36 mouse cellular contexts compared by ENCODE assay signal in genomic region chr6:52276382-52276781, GRCm38 (mm10). TPM values are rescaled to one million over a fixed set of nuclear protein-coding genes. Genes with fewer than 3 reads are reported as not detected.
A peak's percentile ranks its signal among the peaks of the same experiment; 100 is the strongest.
DNase-seq lines count a peak whose midpoint lies in the region; ATAC-seq and TF ChIP-seq lines count a peak whose summit lies in the region.
"Had no signal": no experiment of that assay in that cellular context is flagged by ENCODE, and none has a peak within 500 bp of the region (broad histone marks: within the 10 kb centered on the region; RNA-seq: fewer than 3 reads in every experiment).

No protein-coding gene starts in this region.

- H3K4me3 ChIP-seq in midbrain, embryonic 11.5 days (ENCODE audit: low read depth, low read length): no peak overlapping the region
- H3K4me3 ChIP-seq in midbrain, embryonic 15.5 days: no peak overlapping the region
- H3K4me3 ChIP-seq in limb, embryonic 11.5 days (ENCODE audit: low read depth, low read length): no peak overlapping the region
- no peak overlapping the region for H3K4me3 ChIP-seq in lung, postnatal 0 days (ENCODE audit: low read depth, low read length)
- H3K4me3 ChIP-seq: forebrain, embryonic 10.5 days; forebrain, embryonic 13.5 days; gastrocnemius, adult 2 months; heart, embryonic 10.5 days; heart, embryonic 13.5 days; hindbrain, embryonic 13.5 days had no signal

- H3K4me1 ChIP-seq in midbrain, embryonic 11.5 days (ENCODE audit: control insufficient read depth, insufficient read depth, low read length): no peaks in the 10 kb centered on the region
- no peaks in the 10 kb centered on the region for H3K4me1 ChIP-seq in midbrain, embryonic 15.5 days
- peaks cover 19% of the 10 kb centered on the region for H3K4me1 ChIP-seq in limb, embryonic 11.5 days (ENCODE audit: control insufficient read depth, insufficient read depth, low read length)
- no peaks in the 10 kb centered on the region for H3K4me1 ChIP-seq in lung, postnatal 0 days (ENCODE audit: insufficient read depth, low read depth, low read length)
- H3K4me1 ChIP-seq: forebrain, embryonic 10.5 days; forebrain, embryonic 13.5 days; hindbrain, embryonic 13.5 days had no signal

- no peak overlapping the region for H3K27ac ChIP-seq in midbrain, embryonic 11.5 days (ENCODE audit: low read depth, low read length)
- no peak overlapping the region for H3K27ac ChIP-seq in midbrain, embryonic 15.5 days
- 0 out of 2 replicates have a peak overlapping the region, but pooled peaks have one; percentile 10 for H3K27ac ChIP-seq in limb, embryonic 11.5 days (replicated peaks; ENCODE audit: low read depth, low read length)
- no peak overlapping the region for H3K27ac ChIP-seq in lung, postnatal 0 days (ENCODE audit: low read length)
- H3K27ac ChIP-seq: forebrain, embryonic 10.5 days; forebrain, embryonic 13.5 days; gastrocnemius, adult 2 months; heart, embryonic 10.5 days; heart, embryonic 13.5 days; hindbrain, embryonic 13.5 days had no signal

- no peak for TF ChIP-seq EP300 in lung, postnatal 0 days (IDR thresholded peaks at IDR 0.05)

- H3K36me3 ChIP-seq in midbrain, embryonic 11.5 days (ENCODE audit: control insufficient read depth, insufficient read depth, low read length): no peaks in the 10 kb centered on the region
- H3K36me3 ChIP-seq in midbrain, embryonic 15.5 days (replicated peaks): no peaks in the 10 kb centered on the region
- H3K36me3 ChIP-seq in limb, embryonic 11.5 days (ENCODE audit: control insufficient read depth, insufficient read depth, low read length): no peaks in the 10 kb centered on the region
- no peaks in the 10 kb centered on the region for H3K36me3 ChIP-seq in lung, postnatal 0 days (ENCODE audit: insufficient read depth, low read length)
- H3K36me3 ChIP-seq: forebrain, embryonic 10.5 days; heart, embryonic 10.5 days; heart, embryonic 13.5 days; hindbrain, embryonic 13.5 days had no signal

- no peak for TF ChIP-seq CTCF in lung, postnatal 0 days (IDR thresholded peaks at IDR 0.05)

- peaks cover 66% of the 10 kb centered on the region for H3K27me3 ChIP-seq in midbrain, embryonic 11.5 days (ENCODE audit: control insufficient read depth, insufficient read depth, low read length)
- H3K27me3 ChIP-seq in midbrain, embryonic 15.5 days (replicated peaks): peaks cover 89% of the 10 kb centered on the region
- H3K27me3 ChIP-seq in limb, embryonic 11.5 days (ENCODE audit: control insufficient read depth, insufficient read depth, low read length): peaks cover 40% of the 10 kb centered on the region
- H3K27me3 ChIP-seq in lung, postnatal 0 days (replicated peaks; ENCODE audit: insufficient read depth, low read length): peaks cover 63% of the 10 kb centered on the region

- ATAC-seq in midbrain, embryonic 11.5 days (ENCODE audit: low FRiP score): no peak
- ATAC-seq in midbrain, embryonic 15.5 days (replicated peaks): no peak
- no peak for ATAC-seq in limb, embryonic 11.5 days (ENCODE audit: insufficient number of reproducible peaks, low FRiP score, low TSS enrichment, low read depth)
- ATAC-seq in lung, postnatal 0 days: no peak
- ATAC-seq: CD4-positive, CD25-positive, alpha-beta regulatory T cell, adult 4 months; forebrain, embryonic 13.5 days; forebrain, embryonic 16.5 days; hindbrain, embryonic 16.5 days; intestine, postnatal 0 days had no signal

- WGBS in midbrain, embryonic 11.5 days: 1% methylated on average over 6 of the region's 6 CpGs
- WGBS in midbrain, embryonic 15.5 days: 1% methylated on average over 6 of the region's 6 CpGs
- 1% methylated on average over 6 of the region's 6 CpGs for whole genome bisulfite sequencing in limb, embryonic 11.5 days
- 9% methylated on average over 6 of the region's 6 CpGs for WGBS in lung, postnatal 0 days

- DNase-seq in heart, adult 11 months: peak; percentile 70
- no peak for DNase-seq in heart, adult 9 months (ENCODE audit: low spot score in 2 of 2)
- DNase-seq in midbrain, embryonic 11.5 days (ENCODE audit: low spot score, missing footprints): peak; percentile 90
- DNase-seq in limb, embryonic 11.5 days (ENCODE audit: low spot score): peak; percentile 48
- DNase-seq in lung, postnatal 0 days (ENCODE audit: low spot score): no peak
- DNase-seq in adrenal gland, postnatal 4 days (ENCODE audit: low spot score in 2 of 2): no peak
- DNase-seq: adrenal gland, adult 2 months; adrenal gland, postnatal 14 days; cerebellum, adult 11-12 months; cerebellum, adult 8-10 months; cerebellum, postnatal 10 days; cerebellum, postnatal 36 days; gastrocnemius, adult 2 months; gastrocnemius, postnatal 14 days; heart, adult 18-20 months; heart, postnatal 14 days; heart, postnatal 4 days had no signal

- H3K4me2 ChIP-seq in midbrain, embryonic 11.5 days: no peak overlapping the region
- H3K4me2 ChIP-seq in midbrain, embryonic 15.5 days: no peak overlapping the region
- H3K4me2 ChIP-seq in limb, embryonic 11.5 days (ENCODE audit: low read depth, severe bottlenecking): no peak overlapping the region
- H3K4me2 ChIP-seq in lung, postnatal 0 days (replicated peaks; ENCODE audit: low read depth, low read length): no peak overlapping the region
- H3K4me2 ChIP-seq: forebrain, embryonic 13.5 days; heart, embryonic 13.5 days; hindbrain, embryonic 13.5 days had no signal

- H3K9ac ChIP-seq in midbrain, embryonic 11.5 days (ENCODE audit: low read length): no peak overlapping the region
- no peak overlapping the region for H3K9ac ChIP-seq in midbrain, embryonic 15.5 days
- no peak overlapping the region for H3K9ac ChIP-seq in limb, embryonic 11.5 days (ENCODE audit: low read length)
- H3K9ac ChIP-seq in lung, postnatal 0 days (replicated peaks; ENCODE audit: low read depth): no peak overlapping the region
- H3K9ac ChIP-seq: forebrain, embryonic 13.5 days; heart, embryonic 13.5 days; hindbrain, embryonic 13.5 days had no signal

- H3K9me3 ChIP-seq in midbrain, embryonic 11.5 days (ENCODE audit: control insufficient read depth, low read length): no peaks in the 10 kb centered on the region
- H3K9me3 ChIP-seq in midbrain, embryonic 15.5 days: no peaks in the 10 kb centered on the region
- no peaks in the 10 kb centered on the region for H3K9me3 ChIP-seq in limb, embryonic 11.5 days (ENCODE audit: control insufficient read depth, low read length)
- no peaks in the 10 kb centered on the region for H3K9me3 ChIP-seq in lung, postnatal 0 days (ENCODE audit: low read length)
- H3K9me3 ChIP-seq: forebrain, embryonic 10.5 days; forebrain, embryonic 13.5 days; heart, embryonic 10.5 days; heart, embryonic 13.5 days; hindbrain, embryonic 13.5 days had no signal

RNA-seq across cellular contexts. Expression of gene Hoxa13, which starts 15.7 kb away (rescaled TPM):
- polyA plus RNA-seq in midbrain, embryonic 11.5 days (2014; fragmentation: Nextera tagmentation; extraction: Ambion mirVana): not detected in 2 replicates
- not detected in 2 replicates for polyA plus RNA-seq in midbrain, embryonic 15.5 days (2015; fragmentation: Nextera tagmentation; extraction: Ambion mirVana)
- polyA plus RNA-seq in limb, embryonic 11.5 days (2014; fragmentation: Nextera tagmentation; extraction: Ambion mirVana): 25.1 and 29.7 TPM in 2 replicates
- polyA plus RNA-seq in lung, postnatal 0 days (2015; fragmentation: Nextera tagmentation; extraction: Ambion mirVana): 0.12 TPM in 1 of 2 replicates, not detected in the other
- not detected for total RNA-seq in adrenal gland, postnatal 4 days (2021)
- total RNA-seq: adrenal gland, adult 2 months; adrenal gland, postnatal 14 days; heart, adult 18-20 months; heart, postnatal 14 days; heart, postnatal 4 days; MEL had no signal
- polyA plus RNA-seq: adrenal gland, adult 2 months; brain, embryonic 14.5 days; CD4-positive, CD25-positive, alpha-beta regulatory T cell, adult 4 months; cortical plate, adult 2 months; embryonic facial prominence, embryonic 11.5 days; embryonic facial prominence, embryonic 14.5 days; forebrain, embryonic 10.5 days; forebrain, embryonic 13.5 days; forebrain, embryonic 16.5 days; frontal cortex, adult 2 months; heart, embryonic 10.5 days; heart, embryonic 13.5 days; heart, embryonic 16.5 days; hindbrain, embryonic 13.5 days; hindbrain, embryonic 16.5 days; intestine, postnatal 0 days had no signal

RNA-seq across cellular contexts. Expression of gene Hoxa11, which starts 30.8 kb away (rescaled TPM):
- not detected in 2 replicates for polyA plus RNA-seq in midbrain, embryonic 11.5 days (2014; fragmentation: Nextera tagmentation; extraction: Ambion mirVana)
- 0.13 TPM in 1 of 2 replicates, not detected in the other for polyA plus RNA-seq in midbrain, embryonic 15.5 days (2015; fragmentation: Nextera tagmentation; extraction: Ambion mirVana)
- polyA plus RNA-seq in limb, embryonic 11.5 days (2014; fragmentation: Nextera tagmentation; extraction: Ambion mirVana): 66.3 and 78.0 TPM in 2 replicates
- not detected in 2 replicates for polyA plus RNA-seq in lung, postnatal 0 days (2015; fragmentation: Nextera tagmentation; extraction: Ambion mirVana)
- total RNA-seq in adrenal gland, postnatal 4 days (2021): 1 to 10 TPM in 1 of 2 experiments, not detected in 1; 3.0 TPM
- total RNA-seq: adrenal gland, adult 2 months; adrenal gland, postnatal 14 days; heart, adult 18-20 months; heart, postnatal 14 days; heart, postnatal 4 days; MEL had no signal
- polyA plus RNA-seq: adrenal gland, adult 2 months; brain, embryonic 14.5 days; CD4-positive, CD25-positive, alpha-beta regulatory T cell, adult 4 months; cortical plate, adult 2 months; embryonic facial prominence, embryonic 11.5 days; embryonic facial prominence, embryonic 14.5 days; forebrain, embryonic 10.5 days; forebrain, embryonic 16.5 days; heart, embryonic 13.5 days; heart, embryonic 16.5 days; hindbrain, embryonic 13.5 days; hindbrain, embryonic 16.5 days had no signal

RNA-seq across cellular contexts. Expression of gene Hoxa10, which starts 35.7 kb away (rescaled TPM):
- not detected in 2 replicates for polyA plus RNA-seq in midbrain, embryonic 11.5 days (2014; fragmentation: Nextera tagmentation; extraction: Ambion mirVana)
- 0.15 TPM in 1 of 2 replicates, not detected in the other for polyA plus RNA-seq in midbrain, embryonic 15.5 days (2015; fragmentation: Nextera tagmentation; extraction: Ambion mirVana)
- 274 and 278 TPM in 2 replicates for polyA plus RNA-seq in limb, embryonic 11.5 days (2014; fragmentation: Nextera tagmentation; extraction: Ambion mirVana)
- not detected in 2 replicates for polyA plus RNA-seq in lung, postnatal 0 days (2015; fragmentation: Nextera tagmentation; extraction: Ambion mirVana)
- total RNA-seq in adrenal gland, postnatal 4 days (2021): 10 to 100 TPM in 1 of 2 experiments, under 1 TPM in 1; 0.87 to 11.1 TPM
- total RNA-seq: adrenal gland, adult 2 months; heart, adult 18-20 months; heart, postnatal 14 days; heart, postnatal 4 days; MEL had no signal
- polyA plus RNA-seq: adrenal gland, adult 2 months; CD4-positive, CD25-positive, alpha-beta regulatory T cell, adult 4 months; cortical plate, adult 2 months; embryonic facial prominence, embryonic 11.5 days; embryonic facial prominence, embryonic 14.5 days; forebrain, embryonic 10.5 days; forebrain, embryonic 16.5 days; frontal cortex, adult 2 months; heart, embryonic 13.5 days; heart, embryonic 16.5 days; hindbrain, embryonic 16.5 days had no signal

RNA-seq across cellular contexts. Expression of gene Evx1, which starts 36.9 kb away (rescaled TPM):
- polyA plus RNA-seq in midbrain, embryonic 11.5 days (2014; fragmentation: Nextera tagmentation; extraction: Ambion mirVana): 0.23 and 0.30 TPM in 2 replicates
- polyA plus RNA-seq in midbrain, embryonic 15.5 days (2015; fragmentation: Nextera tagmentation; extraction: Ambion mirVana): 0.97 and 1.6 TPM in 2 replicates
- polyA plus RNA-seq in limb, embryonic 11.5 days (2014; fragmentation: Nextera tagmentation; extraction: Ambion mirVana): 3.8 and 5.1 TPM in 2 replicates
- polyA plus RNA-seq in lung, postnatal 0 days (2015; fragmentation: Nextera tagmentation; extraction: Ambion mirVana): not detected in 2 replicates
- not detected for total RNA-seq in adrenal gland, postnatal 4 days (2021)
- total RNA-seq: adrenal gland, postnatal 14 days; gastrocnemius, adult 2 months; gastrocnemius, postnatal 14 days; gastrocnemius, postnatal 4 days; heart, adult 18-20 months; heart, postnatal 14 days; heart, postnatal 4 days; MEL had no signal
- polyA plus RNA-seq: adrenal gland, adult 2 months; C2C12; CD4-positive, CD25-positive, alpha-beta regulatory T cell, adult 4 months; cortical plate, adult 2 months; forebrain, embryonic 10.5 days; forebrain, embryonic 13.5 days; forebrain, embryonic 16.5 days; frontal cortex, adult 2 months; heart, embryonic 13.5 days; heart, embryonic 16.5 days had no signal

RNA-seq across cellular contexts. Expression of gene Hoxa9, which starts 45.5 kb away (rescaled TPM):
- polyA plus RNA-seq in midbrain, embryonic 11.5 days (2014; fragmentation: Nextera tagmentation; extraction: Ambion mirVana): not detected in 2 replicates
- polyA plus RNA-seq in midbrain, embryonic 15.5 days (2015; fragmentation: Nextera tagmentation; extraction: Ambion mirVana): not detected in 2 replicates
- 86.7 and 90.5 TPM in 2 replicates for polyA plus RNA-seq in limb, embryonic 11.5 days (2014; fragmentation: Nextera tagmentation; extraction: Ambion mirVana)
- 0.06 and 0.07 TPM in 2 replicates for polyA plus RNA-seq in lung, postnatal 0 days (2015; fragmentation: Nextera tagmentation; extraction: Ambion mirVana)
- total RNA-seq in adrenal gland, postnatal 4 days (2021): 10 to 100 TPM in 1 of 2 experiments, 1 to 10 TPM in 1; 4.5 to 14.6 TPM
- total RNA-seq: heart, adult 18-20 months; heart, postnatal 14 days; heart, postnatal 4 days; MEL had no signal
- polyA plus RNA-seq: brain, embryonic 14.5 days; cortical plate, adult 2 months; forebrain, embryonic 10.5 days; forebrain, embryonic 13.5 days; forebrain, embryonic 16.5 days; frontal cortex, adult 2 months had no signal

Comparison
In these comparisons a context has a peak if more than half of its experiments do, and no peak if none do; other contexts are left out.
1. DNase-seq: peak in heart, adult 11 months (single experiment), midbrain, embryonic 11.5 days (single experiment) and limb, embryonic 11.5 days (single experiment); none in heart, adult 9 months (0 of 2), lung, postnatal 0 days (single experiment) and adrenal gland, postnatal 4 days (0 of 2).
2. RNA of gene Hoxa13, which starts 15.7 kb away (polyA plus RNA-seq): 25.1 to 29.7 TPM in limb, embryonic 11.5 days; 0.12 TPM in lung, postnatal 0 days, not detected in midbrain, embryonic 11.5 days and not detected in midbrain, embryonic 15.5 days; every median in the first group is over 10 times any median in the second.
3. RNA of gene Hoxa11, which starts 30.8 kb away (polyA plus RNA-seq): 66.3 to 78.0 TPM in limb, embryonic 11.5 days; 0.13 TPM in midbrain, embryonic 15.5 days, not detected in midbrain, embryonic 11.5 days and not detected in lung, postnatal 0 days; every median in the first group is over 10 times any median in the second.
4. RNA of gene Hoxa10, which starts 35.7 kb away (polyA plus RNA-seq): 274 to 278 TPM in limb, embryonic 11.5 days; 0.15 TPM in midbrain, embryonic 15.5 days, not detected in midbrain, embryonic 11.5 days and not detected in lung, postnatal 0 days; every median in the first group is over 100 times any median in the second.